Mouse (Mus musculus) intestine, postnatal 0 days (tissue): ENCODE measurements around the gene Epb41l5. TPM values are rescaled to one million over a fixed set of nuclear protein-coding genes. Genes with fewer than 3 reads are reported as not detected.

ENCODE experiments used
- ATAC-seq: fragments of 200-750 bp; cut with Nextera tagmentation; 2 replicates; pipeline ENCODE4 v1.8.0; 2017; ENCODE audit warnings: mild to moderate bottlenecking, moderate TSS enrichment, moderate library complexity
- H3K27ac ChIP-seq: fragments of 300-500 bp; sonication (generic); 2 replicates; pipeline ENCODE4 v1.5.1; 2014; ENCODE audit warnings: mild to moderate bottlenecking, low read depth, low read length, moderate library complexity
- H3K27me3 ChIP-seq: fragments of 300-500 bp; sonication (generic); replicated peaks from 2 replicates; pipeline ENCODE4 v1.6.1; 2014; ENCODE audit warnings: low read length, mixed read lengths; ENCODE audit not compliant: control insufficient read depth, insufficient read depth
- H3K36me3 ChIP-seq: fragments of 300-500 bp; sonication (generic); 2 replicates; pipeline ENCODE4 v1.6.1; 2014; ENCODE audit warnings: mild to moderate bottlenecking, moderate library complexity; ENCODE audit not compliant: control insufficient read depth, insufficient read depth
- H3K4me1 ChIP-seq: fragments of 300-500 bp; sonication (generic); replicated peaks from 2 replicates; pipeline ENCODE4 v1.6.1; 2014; ENCODE audit warnings: antibody characterized with exemption, low read length, mixed read lengths; ENCODE audit not compliant: control insufficient read depth, insufficient read depth
- H3K4me2 ChIP-seq: fragments of 300-500 bp; sonication (generic); replicated peaks from 2 replicates; pipeline ENCODE4 v1.6.1; 2014; ENCODE audit warnings: low read depth, mild to moderate bottlenecking, moderate library complexity
- H3K4me3 ChIP-seq: fragments of 300-500 bp; sonication (generic); 2 replicates; pipeline ENCODE4 v1.5.1; 2014; ENCODE audit warnings: low read depth, low read length
- H3K9ac ChIP-seq: fragments of 300-500 bp; sonication (generic); 2 replicates; pipeline ENCODE4 v1.6.1; 2014; ENCODE audit warnings: mild to moderate bottlenecking, low read depth, low read length
- H3K9me3 ChIP-seq: fragments of 300-500 bp; sonication (generic); 2 replicates; pipeline ENCODE4 v1.6.1; 2016; ENCODE audit warnings: mixed run types; ENCODE audit not compliant: control insufficient read depth
- CTCF ChIP-seq: sonication (generic); IDR thresholded peaks from 2 replicates; pipeline ENCODE4 v1.5.1; 2016; ENCODE audit warnings: low read depth, mild to moderate bottlenecking, control low read depth, antibody characterized with exemption, moderate library complexity
- WGBS: fragments of 180-500 bp; shearing (Covaris S2); extraction: QIAGEN DNeasy Blood & Tissue Kit; methylation state at CpG from one replicate; pipeline ENCODE4 v1.1.7; 2014; 5-methylcytosine and 5-hydroxymethylcytosine counted together
- polyA plus RNA-seq: library from polyadenylated mRNA; unstranded; fragments of >200 nt; fragmentation: Nextera tagmentation; extraction: Ambion mirVana; gene quantifications from 2 replicates; pipeline ENCODE4 v1.2.1, GENCODE M21; 2015

The Epb41l5 gene
- polyA plus RNA-seq, 1 experiment from 2014 or later = 14.3 TPM

DNA sequence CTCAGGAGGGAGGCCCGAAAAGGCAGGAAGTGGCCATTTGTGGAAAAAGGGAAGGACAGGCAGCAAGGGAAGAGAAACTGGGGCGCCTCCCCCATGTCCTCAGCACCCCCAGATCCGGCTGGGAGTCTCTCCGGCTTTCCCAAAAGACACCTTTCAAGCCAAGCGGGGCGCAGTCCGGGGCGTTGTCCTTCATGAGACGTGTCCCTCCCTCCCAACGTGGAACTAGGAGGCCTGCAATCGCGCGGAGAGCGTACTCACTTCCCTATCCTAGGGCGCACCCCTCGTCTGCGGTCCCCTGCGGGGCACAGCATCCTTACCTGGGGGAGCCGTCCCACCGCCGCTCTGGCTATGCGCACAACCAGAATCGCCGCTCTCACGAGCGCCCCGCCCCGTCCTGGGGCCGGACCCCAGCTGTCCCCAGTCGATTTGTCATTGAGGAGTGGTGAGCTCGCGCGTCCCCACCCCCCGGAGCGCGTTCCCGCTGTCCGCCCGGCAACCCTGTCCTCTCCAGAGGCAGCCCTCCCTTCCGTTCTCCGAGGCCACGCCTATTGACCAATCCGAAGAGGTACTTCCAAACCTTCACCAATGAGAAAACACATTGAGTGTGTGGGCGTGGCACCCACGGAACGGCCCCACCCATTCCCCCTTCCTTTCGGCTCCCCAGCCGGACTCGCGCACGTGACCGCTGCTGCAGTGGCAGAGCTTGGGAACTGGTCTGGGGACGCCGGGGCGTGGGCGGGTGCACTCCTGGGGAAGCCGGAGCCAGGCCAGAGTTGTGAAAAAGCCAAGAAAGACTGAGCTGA lies 144.3 kb downstream of the Epb41l5 start, which contains the start of gene Ralb:
TSS of gene Ralb (minus strand) at position 535 of the 803 bp plus-strand sequence.
- peak within 1 kb of the TSS; percentile 89 for H3K27ac ChIP-seq
- peak within 1 kb of the TSS; percentile 68 for H3K9ac ChIP-seq
- under 1% methylated on average over 55 of the region's 57 CpGs for WGBS
- H3K4me2 ChIP-seq = peak within 1 kb of the TSS; percentile 67
- H3K4me3 ChIP-seq = peak within 1 kb of the TSS; percentile 62
- H3K27me3 ChIP-seq = no peaks in the 10 kb centered on the region
- peak; percentile 99 for ATAC-seq
- H3K4me1 ChIP-seq = 0 out of 2 replicates have a peak, but pooled peaks cover 10% of the 10 kb centered on the region
- no peak for TF ChIP-seq CTCF
- H3K36me3 ChIP-seq = peaks cover 10% of the 10 kb centered on the region; the same call in 1 of the 2 replicates
- no peaks in the 10 kb centered on the region for H3K9me3 ChIP-seq

DNA sequence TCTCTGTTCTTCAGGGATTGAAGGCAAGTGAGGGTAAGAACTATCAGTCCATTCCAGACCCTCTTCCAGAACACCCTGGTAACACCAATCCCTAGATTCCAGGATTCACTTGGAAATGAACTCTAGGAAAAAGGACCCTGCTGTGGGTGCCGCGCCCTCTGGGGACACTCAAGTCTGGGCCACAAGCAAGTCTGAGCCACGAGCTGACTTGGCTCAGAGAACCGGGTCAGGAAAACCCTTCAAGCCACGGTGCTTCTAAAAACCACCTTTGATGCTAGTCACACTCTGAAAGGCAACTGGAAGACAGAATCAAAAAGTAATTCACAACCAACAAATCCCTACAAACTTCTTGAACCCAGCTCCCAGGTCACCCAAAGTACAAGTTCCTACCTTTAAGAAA lies 145.0 kb downstream of the Epb41l5 start:
- H3K4me2 ChIP-seq = peak overlapping the region; percentile 67
- H3K4me1 ChIP-seq = 0 out of 2 replicates have a peak, but pooled peaks cover 10% of the 10 kb centered on the region
- H3K4me3 ChIP-seq = peak overlapping the region; percentile 62
- H3K27me3 ChIP-seq = no peaks in the 10 kb centered on the region
- no peak for ATAC-seq
- peak overlapping the region; percentile 89 for H3K27ac ChIP-seq
- TF ChIP-seq CTCF = no peak
- WGBS = 7% methylated on average over 5 of the region's 5 CpGs
- peaks cover 10% of the 10 kb centered on the region; the same call in 1 of the 2 replicates for H3K36me3 ChIP-seq
- H3K9me3 ChIP-seq = no peaks in the 10 kb centered on the region
- H3K9ac ChIP-seq = peak overlapping the region; percentile 68

DNA sequence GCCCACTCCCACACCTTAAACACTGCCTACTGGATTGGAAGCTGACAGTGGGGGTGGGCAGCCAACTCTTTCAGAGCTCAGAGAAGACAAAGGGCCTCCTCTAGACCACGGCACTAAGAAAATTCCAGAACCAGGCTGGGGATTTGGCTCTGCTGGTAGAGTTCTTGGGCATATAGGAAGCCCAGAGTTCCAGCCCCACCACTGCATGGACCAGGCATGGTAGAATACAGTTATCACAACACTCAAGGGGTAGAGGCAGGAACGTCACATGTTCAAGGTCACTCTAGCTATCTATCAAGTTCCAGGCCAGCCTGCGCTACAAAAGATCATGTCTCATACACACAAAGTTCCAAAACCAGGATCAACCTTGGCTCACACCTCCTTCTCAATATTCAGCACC lies 145.6 kb downstream of the Epb41l5 start:
- H3K36me3 ChIP-seq = peaks cover 10% of the 10 kb centered on the region; the same call in 1 of the 2 replicates
- H3K9ac ChIP-seq = peak overlapping the region; percentile 68
- 0 out of 2 replicates have a peak, but pooled peaks cover 11% of the 10 kb centered on the region for H3K4me1 ChIP-seq
- no peak overlapping the region for H3K27ac ChIP-seq
- no peaks in the 10 kb centered on the region for H3K27me3 ChIP-seq
- H3K4me3 ChIP-seq = peak overlapping the region; percentile 62
- no peak for ATAC-seq
- no peaks in the 10 kb centered on the region for H3K9me3 ChIP-seq
- TF ChIP-seq CTCF = no peak
- peak overlapping the region; percentile 67 for H3K4me2 ChIP-seq
- WGBS = 56% methylated on average over 3 of the region's 3 CpGs

DNA sequence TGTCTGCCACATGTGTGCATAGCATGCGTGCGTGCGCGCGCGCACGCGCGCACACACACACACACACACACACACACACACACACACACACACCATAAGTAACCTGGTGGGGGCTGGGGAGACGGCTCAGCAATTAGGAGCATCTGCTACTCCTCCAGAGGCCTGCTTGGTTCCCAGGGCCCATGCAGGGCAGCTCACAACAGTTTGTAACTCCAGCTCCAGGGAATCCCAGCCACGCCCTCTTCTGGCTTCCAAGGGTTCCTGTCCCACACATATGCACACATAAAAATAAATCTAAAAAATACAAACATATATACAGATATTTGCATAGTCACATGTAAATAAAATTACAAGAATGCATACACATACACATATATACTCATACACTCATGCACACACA lies 146.1 kb downstream of the Epb41l5 start:
- Histone ChIP-seq H3K36me3 (peaks cover 10% of the 10 kb centered on the region; the same call in 1 of the 2 replicates), H3K4me3 (peak overlapping the region; percentile 62; the same call in 1 of the 2 replicates), H3K27ac (no peak overlapping the region), H3K9me3 (no peaks in the 10 kb centered on the region), H3K9ac (no peak overlapping the region), H3K4me1 (0 out of 2 replicates have a peak, but pooled peaks cover 15% of the 10 kb centered on the region), H3K4me2 (peak overlapping the region; percentile 67), H3K27me3 (no peaks in the 10 kb centered on the region)
- WGBS = 88% methylated on average over 11 of the region's 11 CpGs
- no peak for ATAC-seq
- no peak for TF ChIP-seq CTCF

DNA sequence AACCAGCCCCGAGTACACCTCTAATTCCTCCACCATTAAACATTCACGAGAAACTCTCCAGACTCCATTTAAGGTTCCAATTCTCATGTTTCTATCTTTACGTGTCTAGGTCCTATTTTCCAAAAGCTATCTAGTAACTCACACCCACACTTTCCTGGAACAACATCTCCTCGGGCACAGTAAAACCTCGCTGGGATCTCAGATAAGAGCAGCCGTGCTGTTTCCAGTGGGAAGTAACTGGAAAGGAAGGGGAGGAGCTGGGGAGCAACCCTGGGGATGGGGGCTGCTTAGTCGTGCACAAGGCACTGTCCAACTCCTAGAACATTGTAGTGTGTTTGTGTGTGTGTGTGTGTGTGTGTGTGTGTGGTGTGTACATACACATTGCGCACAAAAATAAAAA lies 146.9 kb downstream of the Epb41l5 start:
- WGBS = 63% methylated on average over 8 of the region's 8 CpGs
- ATAC-seq = no peak
- H3K27me3 ChIP-seq = no peaks in the 10 kb centered on the region
- no peak overlapping the region for H3K9ac ChIP-seq
- no peaks in the 10 kb centered on the region for H3K9me3 ChIP-seq
- 0 out of 2 replicates have a peak, but pooled peaks cover 15% of the 10 kb centered on the region for H3K4me1 ChIP-seq
- peak overlapping the region; percentile 15; the same call in 1 of the 2 replicates for H3K27ac ChIP-seq
- no peak overlapping the region for H3K4me2 ChIP-seq
- H3K36me3 ChIP-seq = peaks cover 10% of the 10 kb centered on the region; the same call in 1 of the 2 replicates
- no peak overlapping the region for H3K4me3 ChIP-seq
- TF ChIP-seq CTCF = no peak

DNA sequence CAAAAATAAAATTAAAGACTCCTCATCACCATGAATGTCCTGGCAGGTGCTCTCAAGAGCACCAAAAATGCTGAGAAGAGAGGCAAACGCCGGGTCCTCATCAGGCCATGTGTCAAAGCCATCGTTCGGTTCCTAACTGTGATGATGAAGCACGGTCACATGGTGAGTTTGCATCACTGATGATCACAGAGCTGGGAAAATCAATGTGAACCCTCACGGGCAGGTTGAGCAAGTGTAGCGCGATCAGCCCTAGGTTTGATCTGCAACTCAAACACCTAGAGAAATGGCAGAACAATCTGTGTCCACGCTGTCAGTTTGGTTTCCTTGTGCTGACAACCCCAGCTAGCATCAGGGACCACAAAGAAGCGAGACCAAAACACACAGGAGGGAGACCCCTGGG lies 149.3 kb downstream of the Epb41l5 start:
- 77% methylated on average over 10 of the region's 10 CpGs for WGBS
- peaks cover 16% of the 10 kb centered on the region; the same call in 1 of the 2 replicates for H3K36me3 ChIP-seq
- ATAC-seq = no peak
- no peak overlapping the region for H3K9ac ChIP-seq
- 0 out of 2 replicates have a peak, but pooled peaks cover 11% of the 10 kb centered on the region for H3K4me1 ChIP-seq
- 0 out of 2 replicates have a peak overlapping the region, but pooled peaks have one; percentile 27 for H3K4me2 ChIP-seq
- no peaks in the 10 kb centered on the region for H3K27me3 ChIP-seq
- no peak overlapping the region for H3K4me3 ChIP-seq
- TF ChIP-seq CTCF = no peak
- no peaks in the 10 kb centered on the region for H3K9me3 ChIP-seq
- peak overlapping the region; percentile 36 for H3K27ac ChIP-seq
